Mouse (Mus musculus) heart, embryonic 16.5 days (tissue): Measurements from ENCODE around the gene Col25a1. TPM values are rescaled to one million over a fixed set of nuclear protein-coding genes. Genes with fewer than 3 reads are reported as not detected.

Experiments
- ATAC-seq: fragments of 200-750 bp; cut with Nextera tagmentation; replicated peaks from 2 replicates; pipeline ENCODE4 v1.8.0; 2017; ENCODE audit warnings: moderate number of reproducible peaks; ENCODE audit not compliant: insufficient read depth, low FRiP score; ENCODE audit errors: extremely low read depth
- H3K27ac ChIP-seq: fragments of 300-500 bp; sonication (generic); 2 replicates; pipeline ENCODE4 v1.5.1; 2014; ENCODE audit warnings: mild to moderate bottlenecking, low read length, control low read depth, moderate library complexity
- H3K27me3 ChIP-seq: fragments of 300-500 bp; sonication (generic); 2 replicates; pipeline ENCODE4 v1.6.1; 2014; ENCODE audit warnings: low read length, mixed read lengths; ENCODE audit not compliant: control insufficient read depth, insufficient read depth
- H3K36me3 ChIP-seq: fragments of 300-500 bp; sonication (generic); 2 replicates; pipeline ENCODE4 v1.6.1; 2014; ENCODE audit not compliant: control insufficient read depth, insufficient read depth
- H3K4me1 ChIP-seq: fragments of 300-500 bp; sonication (generic); 2 replicates; pipeline ENCODE4 v1.6.1; 2014; ENCODE audit warnings: low read length, mixed read lengths; ENCODE audit not compliant: control insufficient read depth, insufficient read depth
- H3K4me2 ChIP-seq: fragments of 300-500 bp; sonication (generic); 2 replicates; pipeline ENCODE4 v1.6.1; 2014; ENCODE audit warnings: low read depth, mild to moderate bottlenecking, control low read depth, low read length
- H3K4me3 ChIP-seq: fragments of 300-500 bp; sonication (generic); 2 replicates; pipeline ENCODE4 v1.5.1; 2014; ENCODE audit warnings: mild to moderate bottlenecking, control low read depth, low read length
- H3K9ac ChIP-seq: fragments of 300-500 bp; sonication (generic); 2 replicates; pipeline ENCODE4 v1.6.1; 2014; ENCODE audit warnings: low read length, control low read depth
- H3K9me3 ChIP-seq: fragments of 300-500 bp; sonication (generic); replicated peaks from 2 replicates; pipeline ENCODE4 v1.6.1; 2016; ENCODE audit warnings: low read length; ENCODE audit not compliant: control insufficient read depth
- WGBS: fragments of 180-500 bp; shearing (Covaris S2); extraction: QIAGEN DNeasy Blood & Tissue Kit; methylation state at CpG from one replicate; pipeline ENCODE4 v1.1.7; 2014; 5-methylcytosine and 5-hydroxymethylcytosine counted together
- polyA plus RNA-seq: library from polyadenylated mRNA; unstranded; fragments of >200 nt; fragmentation: Nextera tagmentation; extraction: Ambion mirVana; gene quantifications from 2 replicates; pipeline ENCODE4 v1.2.1, GENCODE M21; 2015

The Col25a1 gene
- polyA plus RNA-seq, 1 experiment from 2014 or later: 1.2 TPM

DNA sequence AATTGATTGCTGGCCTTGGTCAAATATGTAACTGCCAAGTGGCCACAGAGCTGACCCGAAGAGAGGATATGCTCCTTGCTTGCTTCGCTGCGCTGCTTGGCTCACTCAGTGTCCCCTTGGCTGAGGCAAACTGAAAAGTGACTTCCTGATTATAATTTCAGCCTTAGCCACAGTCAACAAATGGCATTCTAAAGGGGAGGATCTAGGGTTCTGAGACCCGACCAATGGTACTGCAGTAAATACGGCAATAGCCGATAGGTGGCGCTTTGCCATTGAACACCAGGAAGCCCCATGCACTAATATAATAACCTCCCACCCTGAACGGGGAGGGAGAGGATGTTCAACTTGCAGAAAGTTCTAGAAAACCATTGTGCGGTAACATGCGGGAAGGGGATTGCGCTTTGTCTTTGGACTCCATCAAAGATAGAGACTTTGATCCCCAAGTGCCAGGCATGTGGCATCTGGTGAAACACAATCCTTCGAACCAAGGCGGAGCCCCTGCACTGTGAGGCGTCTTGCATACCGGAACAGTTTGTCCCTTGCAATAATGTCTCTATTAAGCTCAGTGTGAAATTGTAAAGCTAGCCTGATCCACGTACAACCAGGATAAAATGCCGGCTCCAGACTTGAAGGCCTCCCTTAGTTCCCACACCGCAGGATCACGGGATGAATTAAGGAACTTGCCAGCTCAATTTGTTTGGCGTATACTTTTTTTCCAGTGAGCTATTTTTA lies 363.5 kb downstream of the Col25a1 start:
- WGBS: 75% methylated on average over 20 of the region's 20 CpGs
- no peaks in the 10 kb centered on the region for H3K36me3 ChIP-seq
- H3K4me3 ChIP-seq: no peak overlapping the region
- no peaks in the 10 kb centered on the region for H3K27me3 ChIP-seq
- H3K4me1 ChIP-seq: no peaks in the 10 kb centered on the region
- no peak overlapping the region for H3K4me2 ChIP-seq
- H3K9ac ChIP-seq: no peak overlapping the region
- H3K27ac ChIP-seq: no peak overlapping the region
- no peaks in the 10 kb centered on the region for H3K9me3 ChIP-seq
- no peak for ATAC-seq

GRCm38 (mm10) chr3:130497036-130497435 lies 365.7 kb downstream of the Col25a1 start:
- no peaks in the 10 kb centered on the region for H3K27me3 ChIP-seq
- no peaks in the 10 kb centered on the region for H3K36me3 ChIP-seq
- H3K4me3 ChIP-seq: no peak overlapping the region
- no peak overlapping the region for H3K27ac ChIP-seq
- no peak overlapping the region for H3K9ac ChIP-seq
- no peaks in the 10 kb centered on the region for H3K4me1 ChIP-seq
- H3K4me2 ChIP-seq: no peak overlapping the region
- WGBS: 87% methylated on average over 2 of the region's 2 CpGs
- no peak for ATAC-seq
- no peaks in the 10 kb centered on the region for H3K9me3 ChIP-seq

DNA sequence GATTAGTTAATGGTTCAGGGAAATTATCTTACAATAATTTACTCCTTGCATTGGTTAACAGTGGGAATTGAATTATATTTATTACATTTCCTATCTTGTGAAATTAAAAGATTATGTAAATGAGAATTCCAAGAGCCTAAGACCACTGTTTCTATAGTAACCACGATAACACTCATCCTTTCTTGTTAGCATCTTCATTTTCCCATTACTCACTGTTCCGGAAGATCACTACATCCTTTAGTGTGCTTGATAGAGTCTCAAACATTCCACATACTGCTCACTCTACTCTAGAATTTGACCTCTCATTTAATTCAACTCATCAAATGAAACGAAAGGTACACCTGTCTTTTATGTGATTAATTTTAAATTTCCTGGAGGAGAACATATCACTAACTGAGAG lies 370.4 kb downstream of the Col25a1 start:
- no peak overlapping the region for H3K27ac ChIP-seq
- H3K4me3 ChIP-seq: no peak overlapping the region
- 73% methylated on average over 3 of the region's 3 CpGs for WGBS
- no peak for ATAC-seq
- no peak overlapping the region for H3K4me2 ChIP-seq
- H3K9me3 ChIP-seq: no peaks in the 10 kb centered on the region
- no peak overlapping the region for H3K9ac ChIP-seq
- H3K36me3 ChIP-seq: no peaks in the 10 kb centered on the region
- no peaks in the 10 kb centered on the region for H3K4me1 ChIP-seq
- H3K27me3 ChIP-seq: no peaks in the 10 kb centered on the region

DNA sequence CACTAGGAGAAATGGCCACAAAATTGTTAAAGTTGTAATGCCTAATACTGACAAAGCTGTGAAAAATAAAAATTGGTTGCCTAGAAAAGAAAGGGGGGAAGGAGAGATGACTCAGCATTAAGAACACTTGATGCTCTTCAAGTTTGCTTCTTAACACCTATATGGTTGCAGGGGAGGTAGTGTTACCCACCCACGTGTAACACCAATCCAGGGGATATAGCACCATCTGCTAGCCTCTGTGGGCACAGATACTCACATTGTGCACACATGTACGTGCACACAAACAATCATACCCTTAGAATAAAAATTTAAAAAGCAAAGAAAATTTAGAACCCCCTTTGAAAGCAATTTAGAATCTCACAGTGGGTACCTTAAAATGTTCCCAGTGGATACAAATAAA lies 377.0 kb downstream of the Col25a1 start:
- WGBS: 76% methylated on average over 2 of the region's 2 CpGs
- H3K27me3 ChIP-seq: no peaks in the 10 kb centered on the region
- H3K4me3 ChIP-seq: no peak overlapping the region
- ATAC-seq: no peak
- H3K36me3 ChIP-seq: no peaks in the 10 kb centered on the region
- no peaks in the 10 kb centered on the region for H3K4me1 ChIP-seq
- H3K27ac ChIP-seq: no peak overlapping the region
- H3K9me3 ChIP-seq: no peaks in the 10 kb centered on the region
- no peak overlapping the region for H3K4me2 ChIP-seq
- H3K9ac ChIP-seq: no peak overlapping the region

GRCm38 (mm10) chr3:130518457-130518879 lies 387.2 kb downstream of the Col25a1 start:
- Histone ChIP-seq H3K27me3 (no peaks in the 10 kb centered on the region), H3K9ac (no peak overlapping the region), H3K4me2 (no peak overlapping the region), H3K36me3 (no peaks in the 10 kb centered on the region), H3K9me3 (no peaks in the 10 kb centered on the region), H3K4me1 (no peaks in the 10 kb centered on the region), H3K4me3 (no peak overlapping the region), H3K27ac (no peak overlapping the region)
- 80% methylated on average over 9 of the region's 9 CpGs for WGBS
- no peak for ATAC-seq

DNA sequence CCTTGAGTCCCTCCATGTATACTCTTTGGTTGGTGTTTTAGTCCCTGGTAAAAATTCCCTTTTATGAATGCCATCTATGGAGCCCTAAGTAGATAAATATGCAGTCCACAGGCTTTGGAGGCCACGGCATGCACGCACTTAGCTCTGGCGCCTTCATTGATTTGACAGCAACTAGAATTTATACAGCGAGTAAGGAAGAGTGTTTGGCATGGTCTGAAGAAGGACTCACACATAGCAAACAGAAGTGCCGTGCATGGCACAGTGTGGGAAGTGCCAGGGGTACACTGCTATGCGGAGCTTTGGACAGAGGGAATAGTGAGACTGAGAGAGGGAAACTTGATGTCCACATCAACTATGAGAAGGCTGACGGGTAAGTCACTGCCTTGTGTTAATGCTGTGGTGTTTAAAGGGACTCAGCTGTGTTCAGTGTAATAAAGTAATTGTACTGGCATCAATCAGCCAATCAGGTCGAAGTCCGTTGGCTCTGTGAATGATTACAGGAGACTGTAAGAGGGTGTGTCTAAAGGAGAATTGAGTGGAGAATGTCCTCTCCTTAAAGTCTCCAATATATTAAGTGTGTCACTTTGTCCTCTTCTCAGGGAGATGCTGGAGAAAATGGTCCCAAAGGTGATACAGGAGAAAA lies 390.7 kb downstream of the Col25a1 start:
- H3K4me1 ChIP-seq: no peaks in the 10 kb centered on the region
- H3K36me3 ChIP-seq: no peaks in the 10 kb centered on the region
- H3K9ac ChIP-seq: no peak overlapping the region
- H3K4me2 ChIP-seq: no peak overlapping the region
- 90% methylated on average over 9 of the region's 9 CpGs for WGBS
- no peaks in the 10 kb centered on the region for H3K27me3 ChIP-seq
- H3K27ac ChIP-seq: no peak overlapping the region
- ATAC-seq: no peak
- H3K4me3 ChIP-seq: no peak overlapping the region
- no peaks in the 10 kb centered on the region for H3K9me3 ChIP-seq

DNA sequence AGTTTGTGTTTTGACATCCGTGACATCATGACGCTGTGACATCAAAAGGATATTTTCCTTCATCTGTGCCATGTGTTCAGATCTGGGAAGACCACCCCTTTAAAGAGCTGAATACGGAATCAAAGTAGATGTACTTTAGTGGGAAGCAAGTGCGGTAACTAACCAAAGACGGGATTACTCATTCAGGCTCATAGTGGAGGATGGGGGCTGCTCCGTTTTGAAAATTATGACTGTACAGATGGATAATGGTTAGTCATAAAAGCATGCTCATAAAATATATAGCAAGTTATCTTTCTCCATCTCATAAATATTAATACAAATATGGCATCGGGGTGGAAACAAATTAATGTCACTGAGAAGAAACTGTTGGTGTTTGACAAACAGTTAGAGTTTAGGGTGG lies 391.7 kb downstream of the Col25a1 start:
- no peak overlapping the region for H3K4me3 ChIP-seq
- H3K4me2 ChIP-seq: no peak overlapping the region
- no peaks in the 10 kb centered on the region for H3K9me3 ChIP-seq
- H3K27ac ChIP-seq: no peak overlapping the region
- no peak for ATAC-seq
- no peaks in the 10 kb centered on the region for H3K4me1 ChIP-seq
- H3K9ac ChIP-seq: no peak overlapping the region
- 81% methylated on average over 7 of the region's 7 CpGs for WGBS
- no peaks in the 10 kb centered on the region for H3K27me3 ChIP-seq
- no peaks in the 10 kb centered on the region for H3K36me3 ChIP-seq

DNA sequence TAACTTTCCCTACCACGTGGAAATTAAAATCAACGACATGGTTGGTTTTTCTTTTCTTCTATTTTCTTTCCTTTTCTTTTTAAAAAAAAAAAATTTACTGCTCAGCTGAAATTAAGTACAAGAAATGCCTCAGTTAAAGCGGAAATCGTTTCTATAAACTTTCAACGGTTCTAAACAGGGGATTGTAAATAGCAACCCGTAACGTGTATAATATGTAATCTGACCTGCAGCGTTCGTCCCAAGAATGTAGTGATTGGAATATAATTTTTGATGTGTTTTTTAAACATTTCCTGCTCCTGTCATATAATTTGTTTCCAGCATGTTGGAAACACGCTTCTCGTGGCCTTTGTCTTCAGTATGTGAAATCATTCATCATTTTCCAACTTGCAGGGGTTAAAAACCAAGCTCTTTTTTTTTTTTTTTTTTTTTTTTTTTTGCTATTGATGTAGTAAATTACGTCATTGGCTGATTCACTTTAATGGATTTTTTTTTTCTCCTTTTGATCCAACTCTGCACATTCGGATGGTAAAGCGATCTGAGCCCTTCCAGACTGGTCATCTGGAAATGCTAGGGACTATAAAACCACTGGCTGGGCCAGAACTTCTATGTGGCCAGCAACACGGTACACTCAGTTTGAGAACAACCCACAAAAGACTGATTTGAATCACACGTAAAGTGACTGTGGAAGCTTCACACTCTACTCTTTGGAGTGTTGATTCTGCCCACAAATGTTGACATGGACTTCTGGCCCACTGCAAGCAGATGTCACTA lies 393.3 kb downstream of the Col25a1 start:
- Histone ChIP-seq H3K9ac (no peak overlapping the region), H3K4me1 (no peaks in the 10 kb centered on the region), H3K4me2 (no peak overlapping the region), H3K4me3 (no peak overlapping the region), H3K27ac (no peak overlapping the region), H3K9me3 (no peaks in the 10 kb centered on the region), H3K27me3 (no peaks in the 10 kb centered on the region), H3K36me3 (no peaks in the 10 kb centered on the region)
- 76% methylated on average over 16 of the region's 16 CpGs for WGBS
- no peak for ATAC-seq

GRCm38 (mm10) chr3:130535021-130535420 lies 403.7 kb downstream of the Col25a1 start:
- Histone ChIP-seq H3K27me3 (no peaks in the 10 kb centered on the region), H3K4me2 (no peak overlapping the region), H3K9me3 (no peaks in the 10 kb centered on the region), H3K4me1 (no peaks in the 10 kb centered on the region), H3K9ac (no peak overlapping the region), H3K36me3 (no peaks in the 10 kb centered on the region), H3K4me3 (no peak overlapping the region), H3K27ac (no peak overlapping the region)
- 84% methylated on average over 9 of the region's 9 CpGs for WGBS
- ATAC-seq: no peak
